Mouse (Mus musculus): Measurements from ENCODE around the gene Akt1. TPM values are rescaled to one million over a fixed set of nuclear protein-coding genes. Genes with fewer than 3 reads are reported as not detected.

Akt1 gene
- 73.5 TPM for total RNA-seq (2023)

DNA sequence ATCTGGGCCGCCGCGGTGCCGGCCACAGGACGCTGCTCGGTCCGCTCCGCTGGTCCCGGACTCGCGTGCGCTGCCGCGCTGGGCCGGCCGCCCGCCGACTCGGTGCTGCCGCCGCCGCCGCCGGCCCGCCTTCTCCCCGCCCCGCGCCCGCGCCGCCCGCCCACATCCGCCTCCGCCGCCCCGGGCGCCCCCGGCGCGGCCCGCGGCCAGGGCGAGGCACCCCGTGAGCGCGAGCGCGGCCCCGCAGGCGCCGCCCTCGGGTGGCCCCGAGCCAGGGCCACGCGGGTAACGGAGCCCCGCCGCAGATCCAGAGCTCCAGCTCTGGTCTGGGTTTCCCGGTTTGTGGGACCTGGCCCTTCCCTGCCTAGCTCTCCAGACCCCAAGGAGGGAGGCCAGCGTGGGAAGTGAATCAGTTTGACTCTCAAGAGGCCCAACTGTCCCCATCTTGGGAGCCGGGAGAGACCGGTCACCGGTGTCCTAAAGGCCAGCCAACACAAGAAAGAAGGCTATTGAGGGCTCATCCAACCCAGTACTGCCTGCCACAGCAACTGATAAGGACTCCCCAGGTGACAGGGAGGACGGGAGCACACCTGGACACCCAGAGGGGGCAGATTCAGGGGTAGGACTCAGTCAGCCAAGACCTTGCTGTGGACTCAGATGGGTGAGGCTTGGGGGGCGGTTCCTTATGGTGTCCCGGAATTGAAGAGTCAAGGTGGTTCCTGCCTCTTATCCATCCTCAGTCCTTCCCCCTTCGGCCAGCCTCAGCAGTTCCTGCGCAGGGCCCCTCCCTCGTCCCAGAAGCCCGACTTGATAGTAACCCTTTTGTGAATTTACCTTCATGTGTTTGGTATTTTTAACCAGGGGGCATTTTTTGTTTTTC, at the start of gene Akt1:
Akt1 (minus strand) TSS at position 753 of the 880 bp plus-strand sequence.

GRCm38 (mm10) chr12:112720216-112720615, 45.5 kb upstream of the Akt1 start, which contains the start of gene Cep170b:
Cep170b (plus strand) TSS chr12:112720455.

DNA sequence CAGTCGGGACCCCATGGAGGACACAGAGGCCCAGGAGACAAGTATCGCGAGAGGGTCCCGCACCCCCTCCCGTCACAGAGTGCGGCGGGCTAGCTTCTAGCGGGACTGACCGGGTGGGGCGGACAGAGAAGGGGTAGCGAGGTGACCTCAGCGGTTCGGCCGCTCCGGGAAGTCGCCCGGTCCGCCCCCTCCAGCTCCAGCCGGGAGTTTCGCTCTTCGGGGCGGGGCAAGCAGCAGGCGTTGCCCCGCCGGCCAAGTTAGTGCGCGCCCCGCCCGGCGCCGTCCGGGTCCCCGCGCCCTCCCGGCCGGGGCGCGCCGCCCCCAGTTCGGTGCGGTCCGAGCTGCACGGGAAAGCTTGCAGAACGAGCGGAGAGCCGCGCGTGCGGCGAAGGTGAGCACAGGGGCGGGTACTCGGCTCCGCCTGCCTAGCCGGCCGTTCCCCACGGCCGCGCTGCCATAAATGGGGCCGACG, 3.9 kb upstream of the Akt1 start, which contains the start of gene Zbtb42:
Zbtb42 (plus strand) TSS at position 274 of the 472 bp plus-strand sequence.

GRCm38 (mm10) chr12:112644180-112644854, 30.4 kb downstream of the Akt1 start, which contains the start of gene Siva1:
Siva1 (plus strand) TSS chr12:112644679.

DNA sequence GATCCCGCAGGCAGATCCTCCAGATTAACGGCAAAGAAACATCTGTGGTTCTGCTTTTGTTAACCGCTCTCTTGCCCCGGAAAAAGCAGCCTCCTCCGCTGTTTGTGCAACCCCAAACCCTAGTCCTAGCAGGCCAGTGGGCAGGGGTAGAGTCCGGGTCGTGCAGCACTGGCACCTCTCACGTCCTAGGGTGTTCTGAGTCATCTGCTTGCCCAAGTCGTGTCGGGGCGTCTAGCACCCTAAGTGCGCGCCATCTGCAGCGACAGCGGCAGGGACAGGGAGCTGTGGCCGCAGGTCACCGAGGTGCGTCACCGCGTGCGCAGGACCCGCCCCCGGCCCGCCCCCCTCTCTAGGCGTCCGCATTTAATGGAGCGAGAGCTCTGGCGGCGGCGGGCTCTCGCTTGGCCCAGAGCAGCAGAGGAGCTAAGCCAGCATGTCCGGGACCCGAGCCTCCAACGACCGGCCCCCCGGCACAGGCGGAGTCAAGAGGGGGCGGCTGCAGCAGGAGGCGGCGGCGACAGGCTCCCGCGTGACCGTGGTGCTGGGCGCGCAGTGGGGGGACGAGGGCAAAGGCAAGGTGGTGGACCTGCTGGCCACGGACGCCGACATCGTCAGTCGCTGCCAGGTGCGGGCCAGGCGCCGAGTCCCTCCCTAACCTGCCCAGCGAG, 54.9 kb downstream of the Akt1 start, which contains the start of gene Adssl1:
Adssl1 (plus strand) TSS at position 360 of the 668 bp plus-strand sequence.

Other genes with a start within 250 kb of the Akt1 start
- not detected for gene A530016L24Rik, start 185.4 kb downstream of the Akt1 start, total RNA-seq (2023)
- not detected for gene Tmem179, start 158.1 kb downstream of the Akt1 start, total RNA-seq (2023)
- gene Inf2, start 86.1 kb downstream of the Akt1 start, total RNA-seq (2023): 61.1 TPM
- 1.8 TPM for gene Adssl1, start 54.8 kb downstream of the Akt1 start, total RNA-seq (2023)
- gene Siva1, start 30.2 kb downstream of the Akt1 start, total RNA-seq (2023): 34.7 TPM
- gene Zbtb42, start 3.9 kb upstream of the Akt1 start, total RNA-seq (2023): 3.1 TPM
- gene Cep170b, start 45.6 kb upstream of the Akt1 start, total RNA-seq (2023): 13.0 TPM
- 32.9 TPM for gene Pld4, start 85.8 kb upstream of the Akt1 start, total RNA-seq (2023)
- 0.35 TPM for gene Ahnak2, start 127.8 kb upstream of the Akt1 start, total RNA-seq (2023)
- 0.47 TPM for gene Clba1, start 134.1 kb upstream of the Akt1 start, total RNA-seq (2023)
- 30.1 TPM for gene Cdca4, start 154.5 kb upstream of the Akt1 start, total RNA-seq (2023)
- gene Gpr132, start 193.3 kb upstream of the Akt1 start, total RNA-seq (2023): 520 TPM